Mouse (Mus musculus) right cerebral cortex, postnatal 25 days (tissue): ENCODE results near the gene 4930402H24Rik.

Experiments
- DNase-seq: peaks from one replicate; pipeline ENCODE4 v3.0.0; 2022

4930402H24Rik gene

DNA sequence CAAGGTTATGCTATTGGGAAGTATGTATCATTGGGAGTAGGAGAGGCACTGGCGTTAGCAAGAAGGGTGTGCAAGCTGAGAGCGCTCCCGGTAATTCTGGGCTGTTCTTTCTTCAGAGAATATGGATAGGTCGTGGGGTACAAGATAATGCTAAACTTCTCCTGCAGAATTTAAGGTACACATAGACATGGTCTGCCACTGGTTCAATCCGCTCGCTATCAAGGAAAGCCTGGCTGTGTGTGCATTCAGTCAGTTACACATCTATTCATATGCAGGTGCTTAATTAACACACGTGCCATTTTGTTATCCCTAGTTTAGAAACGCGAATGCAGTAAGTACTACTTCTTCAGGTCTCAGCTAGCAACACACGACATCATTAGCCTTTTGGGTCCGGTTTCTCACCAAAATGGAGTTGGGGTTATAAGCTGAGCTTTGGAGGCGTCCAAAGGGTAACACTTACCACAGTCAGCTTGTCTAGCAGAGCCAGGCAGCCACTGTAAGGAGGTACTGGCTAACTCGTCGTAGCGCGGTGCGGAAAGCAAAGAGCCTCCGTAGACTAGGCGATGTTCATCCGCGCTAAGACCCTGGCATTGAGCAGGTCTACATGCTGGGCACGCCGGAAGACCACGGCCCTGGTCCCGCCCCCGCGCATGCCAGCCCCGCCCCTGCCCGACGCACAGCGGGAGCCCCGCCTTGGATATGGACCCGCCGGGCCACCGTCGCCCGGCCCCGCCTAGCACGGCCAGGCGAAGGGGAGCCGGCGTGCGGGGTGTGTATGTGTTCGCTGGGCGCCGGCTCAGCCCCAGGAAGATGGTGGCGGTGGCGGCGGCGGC is at the start of gene 4930402H24Rik, which contains the start of gene Atrn:
TSS of gene 4930402H24Rik (minus strand) at position 656 of the 833 bp plus-strand sequence.
TSS of gene Atrn (plus strand) at position 745 of the 833 bp plus-strand sequence.
- DNase-seq: peak; percentile 95

DNA sequence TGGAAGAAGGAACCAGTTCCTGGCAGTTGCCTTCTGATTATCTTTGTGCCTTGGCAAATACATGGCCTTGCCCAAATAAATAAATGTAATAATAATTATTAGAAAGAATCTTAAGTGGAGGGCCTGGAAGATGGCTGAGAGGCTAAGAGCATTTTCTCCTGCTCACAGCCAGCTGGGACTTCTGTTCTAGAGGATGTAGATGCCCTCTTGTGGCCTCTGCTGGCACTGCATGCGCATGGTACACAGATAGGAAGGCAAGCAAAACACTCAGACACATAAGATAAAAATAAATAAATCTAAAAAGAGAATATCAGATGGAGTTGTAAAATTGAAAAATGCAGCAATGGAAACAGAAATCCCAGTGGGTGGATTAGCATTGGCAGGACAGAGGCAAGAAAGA is 44.3 kb upstream of the 4930402H24Rik start:
- DNase-seq: peak; percentile 88

DNA sequence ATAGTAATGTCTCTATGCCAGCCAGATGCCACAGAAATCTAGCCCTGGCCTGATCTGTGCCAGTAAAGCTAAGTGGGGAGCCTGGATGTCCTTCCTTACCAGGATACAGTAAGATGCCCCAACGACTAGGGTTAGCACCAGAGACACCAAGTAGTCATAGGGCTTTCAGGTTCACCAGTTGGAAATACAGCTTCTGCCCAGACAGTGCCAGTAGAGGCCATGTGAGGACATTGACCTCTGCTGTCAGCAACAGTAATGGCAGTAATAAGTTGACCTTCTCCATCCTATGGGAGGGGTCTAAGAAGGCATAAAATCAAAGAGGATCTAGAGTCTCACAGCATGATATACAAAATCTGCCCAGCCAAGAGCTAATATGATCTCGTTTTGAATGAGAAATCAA is 43.6 kb upstream of the 4930402H24Rik start:
- DNase-seq: no peak

- no peak for DNase-seq
Measured at GRCm38 (mm10) chr2:130932865-130933264, 26.7 kb upstream of the 4930402H24Rik start.

DNA sequence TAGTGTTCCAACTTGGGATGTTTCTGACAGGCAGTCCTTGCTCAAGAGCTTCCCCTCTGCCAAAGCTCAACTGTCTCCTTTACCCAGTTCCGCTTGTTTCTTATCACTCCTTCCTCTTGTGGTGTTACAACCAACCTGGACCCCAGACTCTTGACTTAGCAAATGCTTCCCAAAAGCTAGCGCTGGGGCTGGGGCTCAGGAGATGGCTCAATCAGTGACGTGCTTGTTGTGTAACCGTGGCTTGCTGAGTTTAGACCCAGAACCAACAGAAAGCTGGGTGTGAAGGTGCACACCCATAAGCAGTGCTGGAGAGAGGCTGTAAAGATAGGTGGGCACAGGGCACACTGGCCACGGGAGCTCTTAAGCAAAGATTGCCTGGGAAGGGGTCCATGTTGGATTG is 23.8 kb upstream of the 4930402H24Rik start:
- no peak for DNase-seq

DNA sequence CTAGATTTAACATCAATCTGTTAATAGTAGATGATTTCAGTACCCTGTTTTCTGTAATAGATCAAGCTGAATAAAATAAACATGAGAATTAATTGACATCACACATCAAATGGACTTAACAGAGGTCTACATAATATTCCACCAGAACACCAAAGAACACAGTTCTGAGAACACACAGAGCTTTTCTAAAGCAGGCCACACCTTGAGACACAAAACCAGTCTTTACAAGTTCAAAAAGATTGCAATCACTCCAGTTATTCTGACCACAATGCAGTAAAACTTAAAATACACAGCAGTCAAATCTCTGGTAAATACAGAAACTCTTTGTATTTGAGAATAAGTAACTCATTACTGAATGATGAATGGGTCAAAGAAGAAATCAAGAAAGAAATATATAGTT is 22.3 kb upstream of the 4930402H24Rik start:
- DNase-seq: no peak

DNA sequence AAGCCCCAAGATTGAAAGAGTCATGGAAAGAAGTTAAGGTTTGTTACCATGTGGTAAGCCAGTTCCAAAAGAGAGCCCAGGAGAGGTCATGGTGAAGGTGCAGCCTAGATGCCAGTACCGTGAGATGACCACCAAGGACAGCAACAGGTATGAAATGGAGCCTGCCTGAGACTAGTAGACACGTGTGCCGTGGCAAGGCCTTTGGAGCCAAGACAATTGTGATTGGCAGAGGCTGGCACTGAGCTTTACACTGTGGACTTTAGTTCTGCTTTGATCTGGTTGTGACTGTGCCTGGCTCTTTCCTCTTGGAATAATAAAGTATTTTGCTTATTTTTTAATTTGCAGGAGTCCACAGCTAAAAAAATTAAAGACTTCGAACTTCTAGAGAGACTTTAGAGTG is 21.8 kb upstream of the 4930402H24Rik start:
- DNase-seq: no peak

- no peak for DNase-seq
Measured at GRCm38 (mm10) chr2:130924950-130925349, 18.7 kb upstream of the 4930402H24Rik start.

DNA sequence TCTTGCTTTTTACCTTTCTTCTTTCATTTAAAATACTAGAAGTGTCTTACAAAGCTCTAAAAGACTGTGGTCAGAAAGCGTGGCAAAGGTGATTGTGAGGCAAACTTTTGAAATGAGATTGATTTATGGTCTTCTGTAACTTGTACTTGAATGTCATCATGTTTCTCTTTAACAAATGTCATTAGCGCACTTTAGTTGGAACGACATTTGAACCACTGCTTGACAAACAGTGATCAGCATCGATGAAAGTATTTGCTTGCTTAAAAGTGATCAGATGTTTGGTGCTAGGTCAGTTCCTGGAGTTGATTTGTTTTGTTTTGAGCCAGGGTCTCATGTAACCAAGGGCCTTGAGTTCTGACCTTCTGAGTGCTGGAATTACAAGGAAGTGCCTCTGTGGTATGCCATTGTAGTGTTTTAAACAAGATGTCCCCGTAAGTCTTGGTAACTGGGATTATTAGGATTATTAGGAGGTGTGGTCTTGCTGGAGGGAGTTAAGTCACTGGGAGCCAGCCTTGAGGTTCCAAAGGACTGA is 12.9 kb upstream of the 4930402H24Rik start:
- no peak for DNase-seq

- no peak for DNase-seq
Measured at GRCm38 (mm10) chr2:130917686-130918085, 11.5 kb upstream of the 4930402H24Rik start.

GRCm38 (mm10) chr2:130916521-130917147 is 10.4 kb upstream of the 4930402H24Rik start:
- no peak for DNase-seq

GRCm38 (mm10) chr2:130914873-130915272 is 8.7 kb upstream of the 4930402H24Rik start:
- no peak for DNase-seq

DNA sequence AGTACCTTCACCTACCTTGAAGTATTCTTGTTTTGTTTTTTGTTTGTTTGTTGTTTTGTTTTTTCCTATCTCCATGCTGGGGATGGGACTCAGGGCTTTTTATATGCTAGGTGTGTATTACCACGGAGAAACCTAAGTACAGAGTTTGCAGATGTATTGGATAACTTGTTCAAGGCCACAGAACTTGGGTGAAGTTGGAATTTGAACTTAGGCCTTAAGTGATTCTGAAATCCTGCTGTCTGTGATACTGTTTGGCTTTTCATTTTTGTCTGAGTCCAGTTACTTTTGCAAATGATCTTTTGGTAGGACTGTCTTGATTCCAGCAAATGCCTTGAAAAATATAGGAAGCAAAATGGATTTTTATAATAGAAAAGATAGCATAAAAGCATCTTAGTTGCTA is 5.5 kb upstream of the 4930402H24Rik start:
- no peak for DNase-seq

- no peak for DNase-seq
Measured at GRCm38 (mm10) chr2:130906584-130907315, 544 bp upstream of the 4930402H24Rik start.

GRCm38 (mm10) chr2:130898783-130899182 is 7.4 kb downstream of the 4930402H24Rik start:
- no peak for DNase-seq

GRCm38 (mm10) chr2:130897856-130898255 is 8.3 kb downstream of the 4930402H24Rik start:
- no peak for DNase-seq

DNA sequence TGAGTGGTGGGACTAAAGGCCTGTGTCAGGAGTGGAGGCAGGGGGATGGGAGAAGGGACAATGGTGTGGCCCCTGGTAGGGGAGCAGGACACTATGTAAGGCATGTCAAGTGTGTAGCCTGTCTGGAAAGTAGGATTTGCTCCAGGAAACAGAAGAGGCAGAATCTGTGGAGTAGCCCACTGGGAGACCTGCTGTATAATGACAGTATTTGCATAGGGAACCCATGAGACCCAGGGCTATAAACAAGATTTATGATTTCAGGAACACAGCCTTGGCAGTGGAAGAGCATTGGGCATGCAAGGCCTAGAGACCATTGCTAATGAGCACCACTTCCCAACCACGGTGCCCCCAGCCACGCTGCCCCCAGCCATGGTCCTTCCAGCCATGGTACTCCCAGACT is 9.3 kb downstream of the 4930402H24Rik start:
- no peak for DNase-seq

DNA sequence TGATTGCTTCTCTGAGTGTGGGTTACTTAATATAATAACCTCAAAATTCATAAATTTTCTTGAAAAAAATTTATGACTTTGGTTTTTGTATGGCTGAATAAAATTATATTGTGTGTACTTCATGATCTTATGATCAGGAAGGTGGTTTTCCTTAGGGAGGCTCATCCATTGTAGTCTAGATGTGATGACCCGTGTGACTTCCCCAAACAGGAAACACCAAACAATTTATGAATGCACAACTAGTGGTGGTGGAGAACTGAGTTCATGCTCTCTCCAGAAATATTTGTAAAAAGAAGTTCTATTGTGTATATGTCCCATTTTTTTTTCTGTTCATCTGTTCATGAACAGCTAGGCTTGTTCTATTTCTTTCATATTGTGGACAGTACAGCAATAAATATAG is 18.8 kb downstream of the 4930402H24Rik start:
- DNase-seq: no peak

- DNase-seq: no peak
Measured at GRCm38 (mm10) chr2:130886983-130887382, 19.2 kb downstream of the 4930402H24Rik start.

DNA sequence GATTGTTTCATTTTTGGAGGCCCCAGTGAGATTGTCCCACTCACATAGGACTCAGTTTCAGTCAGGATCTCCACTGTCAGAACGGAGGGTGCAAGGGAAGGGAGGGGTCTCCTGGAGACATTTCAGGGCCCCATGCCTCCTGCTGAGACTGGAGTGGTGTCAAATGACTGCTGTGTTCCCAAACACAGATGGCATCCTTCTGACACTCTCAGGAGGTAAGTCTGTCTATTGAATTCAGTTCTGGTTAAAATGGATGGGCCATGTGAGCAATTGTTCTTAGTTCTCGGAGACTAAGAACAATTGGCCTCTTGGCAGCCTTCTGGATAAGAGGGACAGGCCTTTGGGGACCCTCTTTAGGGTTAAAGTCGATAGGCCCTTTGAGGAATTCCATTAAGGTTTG is 28.8 kb downstream of the 4930402H24Rik start:
- DNase-seq: no peak

DNA sequence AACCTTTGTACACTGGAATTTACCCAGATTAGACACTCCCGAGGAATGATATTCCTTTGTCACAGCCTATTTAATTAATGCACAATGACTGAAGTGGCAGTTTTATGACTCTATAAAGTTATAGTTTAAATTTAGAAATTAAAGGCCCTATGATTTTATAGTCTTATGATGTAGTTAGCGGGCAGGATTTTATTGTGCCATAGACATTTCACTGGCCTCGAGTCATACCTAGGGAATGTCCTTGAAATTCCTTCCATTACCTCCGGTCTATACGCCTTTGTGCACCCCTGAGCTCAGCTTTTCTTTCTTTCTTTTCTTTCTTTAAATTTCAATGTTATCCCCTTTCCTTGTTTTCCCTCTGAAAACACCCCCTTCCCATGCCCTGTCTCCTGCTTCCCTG is 35.3 kb downstream of the 4930402H24Rik start:
- DNase-seq: no peak

DNA sequence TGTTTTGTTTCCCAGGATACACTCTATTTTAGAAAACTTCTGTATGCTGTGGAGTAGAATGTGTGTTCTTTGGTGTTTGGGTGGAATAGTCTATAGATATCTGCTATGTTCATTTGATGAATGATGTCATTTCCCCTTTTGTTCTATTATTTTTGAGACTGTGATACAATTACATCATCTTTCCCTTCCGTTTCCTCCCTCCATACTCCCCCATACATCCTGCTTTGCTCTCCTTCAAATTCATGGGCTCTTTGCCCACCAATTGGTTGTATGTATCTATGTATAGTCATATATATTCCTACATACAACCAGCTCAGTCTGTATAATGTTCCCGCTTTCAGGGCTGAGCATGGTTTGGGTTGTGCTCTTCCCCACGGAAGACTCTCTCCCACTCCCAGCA is 44.1 kb downstream of the 4930402H24Rik start:
- DNase-seq: no peak

DNA sequence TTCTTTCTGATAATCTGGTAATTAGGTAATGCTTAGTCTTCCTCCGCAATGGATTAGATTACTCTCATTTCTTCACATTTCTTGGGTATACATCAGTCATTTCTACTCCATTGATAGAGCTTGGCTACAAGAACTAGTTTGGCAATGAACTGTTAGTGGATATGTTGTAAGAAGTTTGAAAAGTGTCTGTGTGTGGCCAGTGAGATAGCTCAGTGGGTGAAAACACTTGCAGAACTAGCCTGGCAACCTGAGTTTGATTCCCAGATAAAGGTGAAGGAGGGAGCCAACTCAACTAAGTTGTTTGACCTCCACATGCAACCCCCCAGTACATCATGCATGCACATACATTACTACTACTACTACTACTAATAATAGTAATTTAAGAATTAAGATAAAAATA is 53.2 kb downstream of the 4930402H24Rik start:
- no peak for DNase-seq
